Mouse (Mus musculus) lung, postnatal 4 days (tissue): ENCODE data around the gene Daam1.

Source experiments
- DNase-seq, 2 experiments: peaks; one replicate each; pipeline ENCODE4 v3.0.0; 2021

The Daam1 gene

DNA sequence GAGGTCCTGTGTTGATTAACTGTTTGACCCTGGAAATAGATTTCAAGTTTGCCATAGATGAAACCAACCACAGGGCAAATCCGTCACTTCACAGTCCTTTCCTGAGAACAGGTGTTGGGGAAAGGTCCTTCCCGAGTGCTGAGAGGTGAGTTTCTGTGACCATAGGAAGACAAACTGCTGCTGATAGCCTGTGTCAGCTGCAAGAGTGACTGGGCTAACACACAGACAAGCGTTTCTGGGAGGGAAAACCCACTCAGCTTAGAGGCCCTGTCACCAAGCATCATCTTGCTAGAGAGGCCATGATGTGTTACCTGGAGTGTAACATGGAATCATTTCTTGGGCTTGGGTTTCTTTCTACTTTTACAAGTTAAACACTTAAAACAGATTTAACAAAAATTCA, 35.1 kb downstream of the Daam1 start:
- no peak for DNase-seq

DNA sequence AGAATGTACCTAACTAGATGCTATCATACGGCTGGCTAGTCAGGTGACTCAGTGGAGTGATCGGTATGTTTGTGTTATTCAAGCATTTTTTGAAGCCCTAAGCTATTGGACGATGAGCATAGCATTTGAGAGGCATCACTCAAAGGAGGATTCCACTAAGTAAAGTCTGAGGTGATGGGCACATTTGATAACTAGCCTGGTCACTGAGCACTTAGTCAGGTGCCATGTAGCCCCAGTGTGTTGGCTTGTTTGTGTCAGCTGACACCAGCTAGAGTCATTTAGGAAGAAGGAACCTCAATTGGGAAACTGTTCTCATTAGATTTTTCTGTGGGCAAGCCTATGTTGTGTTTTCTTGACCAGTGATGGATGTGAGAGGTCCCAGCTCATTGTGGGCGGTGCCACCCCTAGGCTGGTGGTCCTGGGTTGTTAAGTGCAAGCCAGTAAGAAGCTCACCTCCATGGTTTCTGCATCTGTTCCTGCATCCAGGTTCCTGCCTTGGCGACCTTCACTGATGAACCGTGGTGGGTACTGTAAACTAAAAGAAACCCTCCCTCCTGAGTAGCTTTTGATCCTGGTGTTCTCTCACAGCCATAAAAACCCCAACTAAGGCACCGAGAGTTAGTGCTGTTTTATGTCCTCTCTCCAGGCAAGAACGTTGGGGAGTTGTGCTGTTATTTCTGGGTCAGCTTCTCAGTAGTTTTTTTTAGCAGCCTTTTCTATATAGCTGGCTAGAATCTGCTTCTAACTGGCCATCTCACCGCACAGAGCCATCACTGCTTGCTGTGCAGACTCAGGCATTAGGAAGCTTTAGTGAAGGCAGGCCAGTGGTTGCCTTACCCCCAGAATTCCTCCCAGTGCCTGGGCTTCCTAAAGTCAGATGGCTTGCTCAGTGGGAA, 36.7 kb downstream of the Daam1 start:
- no peak for DNase-seq

DNA sequence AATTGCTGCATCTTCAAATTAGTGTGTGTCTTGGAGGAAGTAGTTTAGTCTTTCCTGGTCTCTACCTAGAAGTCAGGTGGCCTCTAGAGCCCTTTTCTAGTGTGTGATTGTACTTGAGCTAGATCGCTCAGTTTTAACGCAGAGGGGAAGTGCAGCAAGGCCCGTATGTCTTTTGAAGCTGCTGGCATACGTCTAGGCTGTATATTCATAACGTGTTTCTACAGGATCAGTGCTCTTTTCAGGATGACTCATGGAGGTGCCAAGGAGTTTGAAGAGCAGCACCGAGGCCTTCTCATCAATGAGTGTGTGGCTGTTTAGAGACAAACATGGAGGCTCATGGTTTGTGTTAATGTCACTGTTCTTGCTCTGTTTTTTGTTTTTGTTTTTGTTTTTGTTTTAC, 39.8 kb downstream of the Daam1 start:
- no peak for DNase-seq

DNA sequence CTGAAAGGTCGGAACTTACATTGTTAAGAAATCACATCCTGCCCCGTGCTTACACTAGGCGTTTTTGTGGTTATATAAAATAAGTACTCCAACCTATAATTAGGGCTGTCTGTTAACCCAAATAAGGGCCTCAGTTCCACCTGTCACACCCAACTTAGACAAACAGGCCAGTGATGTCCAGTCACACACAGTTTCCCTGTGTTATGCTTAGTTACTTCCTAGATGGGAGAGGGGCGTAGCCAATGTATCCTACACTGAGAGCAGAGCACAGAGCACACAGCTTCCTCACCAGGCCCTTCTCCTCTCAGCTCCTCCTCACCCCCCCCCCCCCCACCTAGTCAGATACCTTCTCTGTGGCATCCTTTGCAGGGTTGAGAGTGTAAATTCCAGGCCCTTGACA, 41.5 kb downstream of the Daam1 start:
- no peak for DNase-seq

GRCm38 (mm10) chr12:71874561-71874960, 43.7 kb downstream of the Daam1 start:
- no peak for DNase-seq

DNA sequence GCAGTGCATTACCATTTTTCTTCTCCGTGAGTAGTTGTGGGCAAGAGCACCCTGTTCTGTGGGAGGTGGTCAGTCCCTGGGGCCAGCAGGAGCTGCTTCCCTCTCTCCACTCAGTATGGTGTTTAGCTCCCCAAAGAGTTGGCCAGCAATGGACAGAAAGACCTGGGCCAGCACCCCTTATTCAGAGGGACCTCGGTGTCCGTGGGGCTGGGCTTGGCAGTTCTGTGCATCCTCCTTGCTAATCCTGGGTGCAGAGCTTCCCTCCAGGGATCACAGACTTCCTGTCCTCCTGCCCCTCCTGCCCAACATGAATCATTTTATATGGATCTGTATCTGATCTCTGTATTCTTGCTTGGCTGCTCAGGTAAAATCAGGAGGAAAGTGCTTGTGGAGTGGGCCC, 44.1 kb downstream of the Daam1 start:
- DNase-seq: no peak

DNA sequence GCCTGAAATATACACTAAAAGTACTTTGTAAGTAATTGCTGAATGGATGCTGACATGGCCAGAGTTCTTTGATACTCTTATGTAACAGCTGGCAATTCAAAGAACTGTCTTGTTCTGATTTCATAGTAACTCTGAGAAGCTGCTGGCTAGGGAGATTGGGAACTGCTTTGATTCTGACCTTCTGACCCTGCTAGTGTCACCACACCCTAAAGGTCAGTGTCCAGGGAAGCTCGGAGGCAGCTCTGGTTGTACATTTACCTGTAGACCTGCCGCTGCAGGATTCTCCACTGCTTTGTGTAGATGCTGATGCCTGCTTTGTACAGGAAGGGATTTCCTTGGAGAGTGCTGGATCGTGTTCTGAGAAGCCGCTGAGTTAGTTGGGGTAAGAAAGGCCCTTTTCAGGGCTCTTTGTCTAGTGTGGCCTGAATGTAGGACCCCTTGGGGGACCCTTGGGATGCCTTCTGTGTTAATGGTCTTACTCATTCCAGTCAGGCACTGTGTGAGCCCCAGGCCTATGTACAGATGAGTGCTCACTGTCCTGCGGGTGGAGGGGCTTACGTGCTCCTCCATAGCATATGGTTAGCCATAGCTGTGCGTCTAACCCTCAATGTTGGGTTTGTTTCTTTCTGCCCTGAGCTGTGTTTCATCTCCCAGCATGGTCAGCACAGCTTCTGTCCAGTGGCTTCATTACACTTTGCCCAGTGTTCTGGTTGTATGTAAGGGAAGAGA, 45.0 kb downstream of the Daam1 start:
- no peak for DNase-seq

GRCm38 (mm10) chr12:71880987-71881386, 50.1 kb downstream of the Daam1 start:
- DNase-seq: no peak

GRCm38 (mm10) chr12:71881477-71881876, 50.6 kb downstream of the Daam1 start:
- no peak for DNase-seq

- no peak for DNase-seq
Measured at GRCm38 (mm10) chr12:71883066-71883711, 52.3 kb downstream of the Daam1 start.

DNA sequence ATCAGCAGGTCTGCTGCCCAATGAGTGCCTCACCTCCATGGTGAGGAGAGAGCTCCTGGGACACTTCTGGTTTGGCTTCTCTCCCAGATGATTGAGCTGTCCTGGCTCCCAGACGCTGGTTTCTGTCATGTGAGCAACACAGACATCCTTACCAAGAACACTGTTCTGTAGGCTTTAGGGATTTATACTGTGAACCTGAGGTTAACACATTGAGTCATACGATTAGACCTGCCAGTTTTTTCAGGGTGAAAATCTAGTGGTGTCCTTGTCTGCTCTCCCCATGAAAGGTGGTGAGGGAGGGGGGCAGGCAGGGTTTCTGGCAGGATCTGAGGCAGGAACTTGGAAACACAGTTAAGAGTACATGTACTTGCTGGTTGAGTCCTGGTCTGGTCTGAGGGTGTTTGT, 54.3 kb downstream of the Daam1 start:
- DNase-seq: no peak

GRCm38 (mm10) chr12:71885717-71886116, 54.8 kb downstream of the Daam1 start:
- peak; percentile 51 for DNase-seq

GRCm38 (mm10) chr12:71886406-71886805, 55.5 kb downstream of the Daam1 start:
- no peak for DNase-seq

DNA sequence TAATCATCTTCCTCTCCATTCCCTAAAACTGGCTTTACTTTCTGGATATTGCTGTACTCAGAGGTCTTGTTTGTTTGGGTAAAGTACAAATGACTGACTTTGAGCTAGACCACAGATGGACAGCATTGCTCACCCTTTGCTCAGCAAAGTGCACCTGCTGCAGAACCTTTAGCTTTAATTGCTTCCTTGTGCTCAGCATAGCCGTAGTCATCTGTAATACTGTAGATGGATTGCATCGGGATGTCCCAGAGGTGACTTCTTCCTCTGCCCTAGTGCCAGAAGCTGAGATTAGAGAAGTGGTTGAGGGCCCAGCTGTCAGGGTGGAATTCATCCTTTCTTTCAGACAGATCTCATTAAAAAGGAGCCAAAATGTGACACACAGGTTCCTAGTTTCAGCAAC, 56.1 kb downstream of the Daam1 start:
- no peak for DNase-seq

GRCm38 (mm10) chr12:71888370-71888769, 57.5 kb downstream of the Daam1 start:
- no peak for DNase-seq

DNA sequence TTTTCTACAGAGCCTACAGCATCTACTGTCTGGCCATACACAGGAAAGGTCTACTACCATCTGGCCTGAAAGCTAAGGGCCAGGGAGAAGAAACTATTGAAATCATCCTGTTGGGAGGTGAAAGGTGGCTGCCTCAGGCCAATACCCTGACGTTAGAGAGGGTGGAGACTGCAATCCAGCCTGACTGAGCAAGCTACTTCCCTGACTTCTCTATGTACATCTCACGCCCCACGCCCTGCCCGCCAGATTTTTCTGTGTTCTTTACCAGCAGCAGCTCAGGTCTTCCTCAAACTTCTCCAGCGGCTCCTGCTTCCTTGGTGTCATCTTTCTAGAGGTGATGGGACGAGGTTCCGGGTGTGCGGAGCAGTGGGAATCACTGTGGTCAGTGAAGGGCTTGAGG, 58.4 kb downstream of the Daam1 start:
- DNase-seq: no peak

GRCm38 (mm10) chr12:71890282-71890681, 59.4 kb downstream of the Daam1 start:
- no peak for DNase-seq

DNA sequence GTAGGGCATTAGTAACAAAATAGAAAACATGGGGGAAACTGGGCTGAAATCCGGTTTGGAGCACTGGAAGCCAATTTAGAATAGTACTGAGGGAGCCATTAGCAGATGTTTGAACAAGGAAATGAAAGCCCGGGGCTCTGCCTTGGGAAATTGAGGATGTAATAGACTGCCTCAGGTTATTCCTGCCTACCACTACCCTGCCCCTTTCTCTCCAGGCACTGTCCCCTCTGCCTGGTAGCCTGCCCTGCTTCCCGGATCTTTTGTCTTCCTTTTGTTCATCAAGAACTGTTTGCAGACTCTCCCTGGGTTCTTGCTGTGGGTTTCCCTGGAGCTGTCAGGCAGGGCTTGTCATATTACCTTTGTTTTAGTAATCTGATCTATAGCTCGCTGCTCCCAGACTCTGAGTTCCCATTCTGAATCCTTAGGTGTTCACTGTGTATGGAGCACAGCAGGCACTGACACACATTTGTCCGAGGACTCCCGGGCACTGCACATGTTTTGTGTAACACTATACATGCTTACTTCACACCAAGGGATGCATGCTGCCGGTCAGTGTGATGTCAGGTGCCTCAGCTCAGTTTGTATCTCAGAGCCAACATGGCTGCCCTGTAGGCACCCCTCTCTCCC, 61.0 kb downstream of the Daam1 start:
- no peak for DNase-seq

DNA sequence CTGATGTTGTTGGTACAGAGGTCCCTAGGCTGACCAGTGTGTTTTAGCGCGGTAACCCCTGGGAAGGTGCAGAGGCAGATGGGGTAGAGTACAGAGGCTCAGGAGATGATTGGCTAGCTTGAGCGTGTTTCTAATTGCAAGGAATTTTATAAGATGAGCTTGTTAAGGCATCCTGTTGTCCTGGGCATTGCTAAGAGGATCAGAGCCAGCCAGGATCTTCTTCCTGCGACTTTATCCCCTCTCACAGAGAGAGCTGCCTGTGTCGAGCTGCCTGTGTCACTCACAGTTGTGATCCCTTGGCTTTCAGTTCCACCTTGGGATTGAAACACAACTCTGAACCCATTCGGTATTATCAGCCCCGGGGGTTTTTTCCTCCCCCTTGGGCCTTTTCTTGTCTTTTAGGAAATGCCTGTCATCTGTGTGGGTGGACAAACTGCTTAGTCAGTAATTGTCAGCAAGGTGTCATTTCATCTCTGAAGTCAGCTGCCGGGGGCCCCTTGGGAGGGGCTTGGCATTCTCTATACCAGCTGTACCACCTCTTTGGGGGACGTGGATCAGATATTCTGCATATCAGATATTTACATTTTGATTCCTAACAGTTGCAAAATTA, 62.2 kb downstream of the Daam1 start:
- no peak for DNase-seq

DNA sequence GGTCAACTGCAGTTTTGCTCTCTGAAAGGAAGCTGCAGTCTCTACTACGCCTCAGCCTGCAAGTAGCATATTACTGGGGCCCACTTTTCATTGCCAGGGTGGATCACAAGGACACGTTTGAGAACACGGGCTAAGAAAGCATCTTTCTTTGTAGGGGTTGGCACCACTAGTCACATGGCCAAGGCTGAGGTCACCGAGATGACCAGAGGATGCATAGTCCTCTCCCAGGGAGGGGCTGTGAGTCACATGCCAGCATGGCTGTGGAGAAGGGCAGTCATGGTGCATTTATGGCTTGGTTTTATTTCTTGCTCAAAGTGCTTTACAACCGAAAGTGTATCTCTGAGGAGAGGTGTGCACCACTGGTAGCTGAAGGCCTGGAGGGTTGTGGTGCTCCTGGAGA, 67.4 kb downstream of the Daam1 start:
- DNase-seq: no peak

GRCm38 (mm10) chr12:71898666-71899520, 68.0 kb downstream of the Daam1 start:
- DNase-seq: no peak

DNA sequence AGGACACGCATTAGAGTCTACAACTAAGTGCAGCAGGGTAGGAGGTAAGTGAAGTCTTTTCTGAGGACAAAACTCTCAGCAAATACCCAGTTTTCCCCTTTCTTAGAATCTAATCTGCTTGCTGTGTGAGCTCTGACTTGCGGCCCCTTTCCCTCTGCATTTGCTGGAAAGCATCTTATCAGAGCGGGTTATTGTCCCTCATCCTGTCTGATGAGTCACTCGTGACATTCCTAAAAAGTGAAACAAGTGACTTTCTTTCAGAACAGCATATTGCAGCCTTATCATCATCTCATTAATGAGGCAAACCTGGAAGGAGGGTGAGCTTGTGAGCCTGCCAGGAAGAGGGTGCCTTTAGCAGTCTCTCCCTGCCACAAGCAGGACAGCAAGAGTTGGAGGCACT, 68.7 kb downstream of the Daam1 start:
- DNase-seq: no peak
